Mouse (Mus musculus): Measurements from ENCODE around the gene Abraxas1.

The Abraxas1 gene

GRCm38 (mm10) chr5:100832680-100833079 is 11.9 kb upstream of the Abraxas1 start:
- in situ Hi-C loops (cut with MboI; ENCODE audit: unreplicated experiment in 2 of 2) = loop anchor here (5.0 to 25.0 kb wide), 3 partner anchors 80 to 1105 kb away; no protein-coding TSS in a partner anchor

GRCm38 (mm10) chr5:100828701-100829100 is 7.9 kb upstream of the Abraxas1 start:
- in situ Hi-C loops (cut with MboI; ENCODE audit: unreplicated experiment in 2 of 2) = loop anchor here (10.0 to 25.0 kb wide), 2 partner anchors 1109 to 1246 kb away; no protein-coding TSS in a partner anchor

GRCm38 (mm10) chr5:100826531-100826930 is 5.8 kb upstream of the Abraxas1 start:
- in situ Hi-C loops (cut with MboI; ENCODE audit: unreplicated experiment in 2 of 2) = loop anchor here (10.0 to 25.0 kb wide), 2 partner anchors 1111 to 1248 kb away; no protein-coding TSS in a partner anchor

GRCm38 (mm10) chr5:100825975-100826374 is 5.2 kb upstream of the Abraxas1 start:
- in situ Hi-C loops (cut with MboI; ENCODE audit: unreplicated experiment in 2 of 2) = loop anchor here (10.0 to 25.0 kb wide), 2 partner anchors 1111 to 1249 kb away; no protein-coding TSS in a partner anchor

- in situ Hi-C loops (cut with MboI; ENCODE audit: unreplicated experiment in 2 of 2) = loop anchor here (5.0 to 25.0 kb wide), 5 partner anchors 281 to 1252 kb away; partner anchors contain the start of genes Enoph1 (in 1 of the 2), Hnrnpdl (in 1 of the 2) and Sec31a (in 1 of the 2)
Observed at GRCm38 (mm10) chr5:100822826-100823225, 2.1 kb upstream of the Abraxas1 start.

GRCm38 (mm10) chr5:100821375-100821774 is 610 bp upstream of the Abraxas1 start:
- in situ Hi-C loops (cut with MboI; ENCODE audit: unreplicated experiment in 2 of 2) = loop anchor here (5.0 to 25.0 kb wide), 5 partner anchors 279 to 1253 kb away; partner anchors contain the start of genes Enoph1 (in 1 of the 2), Hnrnpdl (in 1 of the 2) and Sec31a (in 1 of the 2)

- in situ Hi-C loops (cut with MboI; ENCODE audit: unreplicated experiment in 2 of 2) = loop anchor here (5.0 to 25.0 kb wide), 7 partner anchors 143 to 1255 kb away; partner anchors contain the start of genes Coq2 (in 1 of the 2), Enoph1 (in 1 of the 2), Hnrnpdl (in 1 of the 2) and Sec31a (in 1 of the 2)
Observed at GRCm38 (mm10) chr5:100819568-100820480, 941 bp downstream of the Abraxas1 start.

- in situ Hi-C loops (cut with MboI; ENCODE audit: unreplicated experiment in 2 of 2) = loop anchor here (5.0 to 25.0 kb wide), 5 partner anchors 141 to 781 kb away; partner anchors contain the start of genes Coq2 (in 1 of the 2), Enoph1 (in 1 of the 2), Hnrnpdl (in 1 of the 2) and Sec31a (in 1 of the 2)
Observed at GRCm38 (mm10) chr5:100818341-100818740, 2.4 kb downstream of the Abraxas1 start.

GRCm38 (mm10) chr5:100798165-100798860 is 22.5 kb downstream of the Abraxas1 start, which contains the start of the genes Helq and Mrps18c:
Gene Helq (minus strand): TSS chr5:100798598.
Gene Mrps18c (plus strand): TSS chr5:100798627.
- in situ Hi-C loops (cut with MboI; ENCODE audit: unreplicated experiment in 2 of 2) = loop anchor here in 1 of 2 experiments (5.0 to 10.0 kb wide), 2 partner anchors 76 to 114 kb away; no protein-coding TSS in a partner anchor

GRCm38 (mm10) chr5:100794084-100794483 is 26.7 kb downstream of the Abraxas1 start:
- in situ Hi-C loops (cut with MboI; ENCODE audit: unreplicated experiment in 2 of 2) = loop anchor here (5.0 to 10.0 kb wide), 3 partner anchors 72 to 117 kb away; partner anchors contain the start of gene Coq2 (in 1 of the 2)

- in situ Hi-C loops (cut with MboI; ENCODE audit: unreplicated experiment in 2 of 2) = loop anchor here (5.0 to 10.0 kb wide), 3 partner anchors 70 to 115 kb away; partner anchors contain the start of gene Coq2 (in 1 of the 2)
Observed at GRCm38 (mm10) chr5:100792261-100792660, 28.5 kb downstream of the Abraxas1 start.

GRCm38 (mm10) chr5:100787527-100787926 is 33.2 kb downstream of the Abraxas1 start:
- in situ Hi-C loops (cut with MboI; ENCODE audit: unreplicated experiment in 2 of 2) = no loop called here

- in situ Hi-C loops (cut with MboI; ENCODE audit: unreplicated experiment in 2 of 2) = no loop called here
Observed at GRCm38 (mm10) chr5:100779002-100779401, 41.8 kb downstream of the Abraxas1 start.

- in situ Hi-C loops (cut with MboI; ENCODE audit: unreplicated experiment in 2 of 2) = no loop called here
Observed at GRCm38 (mm10) chr5:100776900-100777299, 43.9 kb downstream of the Abraxas1 start.

- in situ Hi-C loops (cut with MboI; ENCODE audit: unreplicated experiment in 2 of 2) = no loop called here
Observed at GRCm38 (mm10) chr5:100775778-100776404, 44.9 kb downstream of the Abraxas1 start.

GRCm38 (mm10) chr5:100771575-100771974 is 49.2 kb downstream of the Abraxas1 start:
- in situ Hi-C loops (cut with MboI; ENCODE audit: unreplicated experiment in 2 of 2) = no loop called here

- in situ Hi-C loops (cut with MboI; ENCODE audit: unreplicated experiment in 2 of 2) = no loop called here
Observed at GRCm38 (mm10) chr5:100766026-100766425, 54.7 kb downstream of the Abraxas1 start.

- in situ Hi-C loops (cut with MboI; ENCODE audit: unreplicated experiment in 2 of 2) = no loop called here
Observed at GRCm38 (mm10) chr5:100761736-100762135, 59.0 kb downstream of the Abraxas1 start.

GRCm38 (mm10) chr5:100760049-100760663 is 60.6 kb downstream of the Abraxas1 start:
- in situ Hi-C loops (cut with MboI; ENCODE audit: unreplicated experiment in 2 of 2) = no loop called here

Data from v-Abl transformed pro-B cells (cell line).